Mouse (Mus musculus): ENCODE measurements around the gene Col6a6. TPM values are rescaled to one million over a fixed set of nuclear protein-coding genes. Genes with fewer than 3 reads are reported as not detected.

The Col6a6 gene
- total and polyA plus RNA-seq, 2 experiments from 2014 or later: 0.23 to 0.49 TPM

GRCm38 (mm10) chr9:105765891-105766290 is 62.1 kb downstream of the Col6a6 start:
- Histone ChIP-seq H3K27ac (ENCODE audit: low read depth, low read length) (no peak overlapping the region), H3K27me3 (ENCODE audit: insufficient read depth, low read length) (no peaks in the 10 kb centered on the region), H3K4me1 (ENCODE audit: insufficient read depth, low read length) (no peaks in the 10 kb centered on the region), H3K9me3 (ENCODE audit: low read length) (no peaks in the 10 kb centered on the region), H3K4me2 (ENCODE audit: low read depth, low read length, poor library complexity, severe bottlenecking) (no peak overlapping the region), H3K9ac (replicated peaks; ENCODE audit: low read length, poor library complexity, severe bottlenecking) (no peak overlapping the region), H3K4me3 (ENCODE audit: low read depth, low read length) (no peak overlapping the region), H3K36me3 (ENCODE audit: insufficient read depth, low read length) (no peaks in the 10 kb centered on the region)
- 73% methylated on average over 2 of the region's 2 CpGs for WGBS
- no peak for TF ChIP-seq CTCF (IDR thresholded peaks at IDR 0.05)
- ATAC-seq (ENCODE audit: low FRiP score) (no peak), DNase-seq (ENCODE audit: low spot score) (no peak)

- DNase-seq (ENCODE audit: low spot score) (no peak), ATAC-seq (ENCODE audit: low FRiP score) (no peak)
- TF ChIP-seq CTCF (IDR thresholded peaks at IDR 0.05): no peak
- Histone ChIP-seq H3K36me3 (ENCODE audit: insufficient read depth, low read length) (no peaks in the 10 kb centered on the region), H3K4me1 (ENCODE audit: insufficient read depth, low read length) (no peaks in the 10 kb centered on the region), H3K4me2 (ENCODE audit: low read depth, low read length, poor library complexity, severe bottlenecking) (no peak overlapping the region), H3K4me3 (ENCODE audit: low read depth, low read length) (no peak overlapping the region), H3K27me3 (ENCODE audit: insufficient read depth, low read length) (no peaks in the 10 kb centered on the region), H3K9me3 (ENCODE audit: low read length) (no peaks in the 10 kb centered on the region), H3K9ac (replicated peaks; ENCODE audit: low read length, poor library complexity, severe bottlenecking) (no peak overlapping the region), H3K27ac (ENCODE audit: low read depth, low read length) (no peak overlapping the region)
- WGBS: 86% methylated on average over 5 of the region's 5 CpGs
Measured at GRCm38 (mm10) chr9:105764681-105765080, 63.3 kb downstream of the Col6a6 start.

GRCm38 (mm10) chr9:105764127-105764526 is 63.8 kb downstream of the Col6a6 start:
- Histone ChIP-seq H3K4me1 (ENCODE audit: insufficient read depth, low read length) (no peaks in the 10 kb centered on the region), H3K27ac (ENCODE audit: low read depth, low read length) (no peak overlapping the region), H3K36me3 (ENCODE audit: insufficient read depth, low read length) (no peaks in the 10 kb centered on the region), H3K4me2 (ENCODE audit: low read depth, low read length, poor library complexity, severe bottlenecking) (no peak overlapping the region), H3K9me3 (ENCODE audit: low read length) (no peaks in the 10 kb centered on the region), H3K4me3 (ENCODE audit: low read depth, low read length) (no peak overlapping the region), H3K9ac (replicated peaks; ENCODE audit: low read length, poor library complexity, severe bottlenecking) (no peak overlapping the region), H3K27me3 (ENCODE audit: insufficient read depth, low read length) (no peaks in the 10 kb centered on the region)
- 81% methylated on average over 5 of the region's 5 CpGs for WGBS
- DNase-seq (ENCODE audit: low spot score): no peak
- no peak for TF ChIP-seq CTCF (IDR thresholded peaks at IDR 0.05)
- ATAC-seq (ENCODE audit: low FRiP score): no peak

GRCm38 (mm10) chr9:105763625-105764024 is 64.3 kb downstream of the Col6a6 start:
- 87% methylated on average over 3 of the region's 3 CpGs for WGBS
- H3K9me3 ChIP-seq (ENCODE audit: low read length): no peaks in the 10 kb centered on the region
- DNase-seq (ENCODE audit: low spot score) (no peak), ATAC-seq (ENCODE audit: low FRiP score) (no peak)
- H3K27ac ChIP-seq (ENCODE audit: low read depth, low read length): no peak overlapping the region
- H3K36me3 ChIP-seq (ENCODE audit: insufficient read depth, low read length): no peaks in the 10 kb centered on the region
- H3K4me2 ChIP-seq (ENCODE audit: low read depth, low read length, poor library complexity, severe bottlenecking): no peak overlapping the region
- H3K4me3 ChIP-seq (ENCODE audit: low read depth, low read length): no peak overlapping the region
- no peaks in the 10 kb centered on the region for H3K27me3 ChIP-seq (ENCODE audit: insufficient read depth, low read length)
- H3K9ac ChIP-seq (replicated peaks; ENCODE audit: low read length, poor library complexity, severe bottlenecking): no peak overlapping the region
- H3K4me1 ChIP-seq (ENCODE audit: insufficient read depth, low read length): no peaks in the 10 kb centered on the region
- no peak for TF ChIP-seq CTCF (IDR thresholded peaks at IDR 0.05)

GRCm38 (mm10) chr9:105762274-105762673 is 65.7 kb downstream of the Col6a6 start:
- no peak overlapping the region for H3K27ac ChIP-seq (ENCODE audit: low read depth, low read length)
- H3K4me1 ChIP-seq (ENCODE audit: insufficient read depth, low read length): no peaks in the 10 kb centered on the region
- TF ChIP-seq CTCF (IDR thresholded peaks at IDR 0.05): no peak
- no peak overlapping the region for H3K9ac ChIP-seq (replicated peaks; ENCODE audit: low read length, poor library complexity, severe bottlenecking)
- no peaks in the 10 kb centered on the region for H3K27me3 ChIP-seq (ENCODE audit: insufficient read depth, low read length)
- DNase-seq (ENCODE audit: low spot score) (no peak), ATAC-seq (ENCODE audit: low FRiP score) (no peak)
- no peak overlapping the region for H3K4me3 ChIP-seq (ENCODE audit: low read depth, low read length)
- no peaks in the 10 kb centered on the region for H3K36me3 ChIP-seq (ENCODE audit: insufficient read depth, low read length)
- H3K4me2 ChIP-seq (ENCODE audit: low read depth, low read length, poor library complexity, severe bottlenecking): no peak overlapping the region
- 84% methylated on average over 7 of the region's 7 CpGs for WGBS
- no peaks in the 10 kb centered on the region for H3K9me3 ChIP-seq (ENCODE audit: low read length)

GRCm38 (mm10) chr9:105758861-105759260 is 69.1 kb downstream of the Col6a6 start:
- DNase-seq (ENCODE audit: low spot score): no peak
- Histone ChIP-seq H3K4me1 (ENCODE audit: insufficient read depth, low read length) (no peaks in the 10 kb centered on the region), H3K36me3 (ENCODE audit: insufficient read depth, low read length) (no peaks in the 10 kb centered on the region), H3K27me3 (ENCODE audit: insufficient read depth, low read length) (no peaks in the 10 kb centered on the region), H3K27ac (ENCODE audit: low read depth, low read length) (no peak overlapping the region), H3K4me2 (ENCODE audit: low read depth, low read length, poor library complexity, severe bottlenecking) (no peak overlapping the region), H3K9me3 (ENCODE audit: low read length) (no peaks in the 10 kb centered on the region), H3K4me3 (ENCODE audit: low read depth, low read length) (no peak overlapping the region), H3K9ac (replicated peaks; ENCODE audit: low read length, poor library complexity, severe bottlenecking) (no peak overlapping the region)
- no peak for ATAC-seq (ENCODE audit: low FRiP score)
- no peak for TF ChIP-seq CTCF (IDR thresholded peaks at IDR 0.05)
- WGBS: 81% methylated on average over 5 of the region's 5 CpGs

Measured in midbrain, postnatal 0 days (tissue).